Mouse (Mus musculus) thymus, adult 18-20 months (tissue): ENCODE results near the gene Vps35l.

Experiments used
- DNase-seq, 2 experiments: peaks; one replicate each; pipeline ENCODE4 v3.0.0; 2022; ENCODE audit warnings: mixed read lengths in 2 of 2

Vps35l gene

GRCm38 (mm10) chr7:118740532-118741338, 709 bp downstream of the Vps35l start:
- DNase-seq: peak; percentile 85 to 89

GRCm38 (mm10) chr7:118742278-118742677, 2.3 kb downstream of the Vps35l start:
- DNase-seq: no peak

- DNase-seq: no peak
These were observed 4.7 kb downstream of the Vps35l start for GRCm38 (mm10) chr7:118744766-118745165.

GRCm38 (mm10) chr7:118747891-118748672, 8.1 kb downstream of the Vps35l start:
- no peak for DNase-seq

GRCm38 (mm10) chr7:118749706-118750105, 9.7 kb downstream of the Vps35l start:
- no peak for DNase-seq

GRCm38 (mm10) chr7:118751625-118752024, 11.6 kb downstream of the Vps35l start:
- no peak for DNase-seq

GRCm38 (mm10) chr7:118755756-118756155, 15.7 kb downstream of the Vps35l start:
- no peak for DNase-seq

- DNase-seq: no peak
These were observed 16.7 kb downstream of the Vps35l start for GRCm38 (mm10) chr7:118756490-118757265.

- DNase-seq: no peak
These were observed 18.3 kb downstream of the Vps35l start for GRCm38 (mm10) chr7:118758369-118758768.

GRCm38 (mm10) chr7:118759372-118759771, 19.3 kb downstream of the Vps35l start:
- DNase-seq: no peak

- DNase-seq: no peak
These were observed 23.9 kb downstream of the Vps35l start for GRCm38 (mm10) chr7:118763939-118764338.

- DNase-seq: no peak
These were observed 24.7 kb downstream of the Vps35l start for GRCm38 (mm10) chr7:118764725-118765124.

GRCm38 (mm10) chr7:118765604-118766003, 25.6 kb downstream of the Vps35l start:
- DNase-seq: no peak

- no peak for DNase-seq
These were observed 26.2 kb downstream of the Vps35l start for GRCm38 (mm10) chr7:118766119-118766833.

- no peak for DNase-seq
These were observed 26.8 kb downstream of the Vps35l start for GRCm38 (mm10) chr7:118766834-118767224.

GRCm38 (mm10) chr7:118769208-118769607, 29.2 kb downstream of the Vps35l start:
- DNase-seq: no peak

GRCm38 (mm10) chr7:118769655-118770054, 29.6 kb downstream of the Vps35l start:
- no peak for DNase-seq

GRCm38 (mm10) chr7:118773027-118773426, 33.0 kb downstream of the Vps35l start:
- DNase-seq: no peak

- no peak for DNase-seq
These were observed 36.0 kb downstream of the Vps35l start for GRCm38 (mm10) chr7:118775991-118776390.

GRCm38 (mm10) chr7:118776491-118776890, 36.5 kb downstream of the Vps35l start:
- DNase-seq: no peak

GRCm38 (mm10) chr7:118777598-118778394, 37.8 kb downstream of the Vps35l start:
- no peak for DNase-seq

- DNase-seq: no peak
These were observed 38.5 kb downstream of the Vps35l start for GRCm38 (mm10) chr7:118778561-118778960.
